Mouse (Mus musculus) adrenal gland, adult 18-20 months (tissue): ENCODE data around the gene 1190005I06Rik. TPM values are rescaled to one million over a fixed set of nuclear protein-coding genes. Genes with fewer than 3 reads are reported as not detected.
"Not testable (repeated sequence)": the region's sequence is repeated elsewhere in the genome, so short reads cannot be mapped to it uniquely, and the experiment has no call there.

Experiments
- DNase-seq, 2 experiments: peaks; one replicate each; pipeline ENCODE4 v3.0.0; 2021 to 2022; ENCODE audit warnings: low spot score in 2 of 2
- long read RNA-seq, 2 experiments: library from polyadenylated mRNA; stranded (forward); transcript quantifications; one replicate each; pipeline ENCODE4 v2.0.0; 2021
- total RNA-seq, 2 experiments: library from RNA; stranded (reverse); gene quantifications; 1 replicate in 1 of 2; 2 replicates in 1 of 2; pipeline ENCODE4 v1.2.3; 2021

1190005I06Rik gene
- 10 to 100 TPM; 12.3 to 21.3 TPM for total RNA-seq
- long read RNA-seq, experiment 1, transcript 1190005I06Rik-201 (4 exons, 844 nt): major isoform, 9 of 9 reads
- long read RNA-seq, experiment 1, partial matches to known transcripts: 0 of 9 reads
- long read RNA-seq, experiment 1, other reads (novel, unspliced or antisense): 0 of 9 reads
- long read RNA-seq, experiment 2, transcript 1190005I06Rik-201 (4 exons, 844 nt): major isoform, 20 of 27 reads
- long read RNA-seq, experiment 2, partial matches to known transcripts: 1 of 27 reads
- long read RNA-seq, experiment 2, other reads (novel, unspliced or antisense): 4 of 27 reads

DNA sequence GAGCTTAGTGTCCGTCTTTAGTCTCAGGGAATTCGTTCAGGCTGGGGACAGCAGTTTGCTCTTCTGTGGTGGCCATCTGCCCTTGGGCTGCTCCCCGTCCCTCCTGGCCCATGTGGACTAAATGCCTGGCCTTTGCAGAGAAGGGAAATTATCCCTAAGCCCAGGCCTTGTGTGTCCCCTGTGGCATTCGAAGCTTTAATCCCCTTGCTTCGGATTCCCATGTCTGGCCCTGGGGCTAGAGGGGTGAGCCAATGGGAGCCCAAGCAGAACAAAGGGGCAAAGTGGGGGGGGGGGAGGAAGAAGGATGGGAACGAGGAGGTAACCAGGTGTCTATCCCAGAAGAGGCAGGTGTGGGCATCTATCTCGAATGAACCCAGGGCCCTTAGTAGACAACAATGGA, at the start of gene 1190005I06Rik:
Gene 1190005I06Rik (minus strand): TSS at position 101 of the 400 bp plus-strand sequence.
- DNase-seq: no peak

DNA sequence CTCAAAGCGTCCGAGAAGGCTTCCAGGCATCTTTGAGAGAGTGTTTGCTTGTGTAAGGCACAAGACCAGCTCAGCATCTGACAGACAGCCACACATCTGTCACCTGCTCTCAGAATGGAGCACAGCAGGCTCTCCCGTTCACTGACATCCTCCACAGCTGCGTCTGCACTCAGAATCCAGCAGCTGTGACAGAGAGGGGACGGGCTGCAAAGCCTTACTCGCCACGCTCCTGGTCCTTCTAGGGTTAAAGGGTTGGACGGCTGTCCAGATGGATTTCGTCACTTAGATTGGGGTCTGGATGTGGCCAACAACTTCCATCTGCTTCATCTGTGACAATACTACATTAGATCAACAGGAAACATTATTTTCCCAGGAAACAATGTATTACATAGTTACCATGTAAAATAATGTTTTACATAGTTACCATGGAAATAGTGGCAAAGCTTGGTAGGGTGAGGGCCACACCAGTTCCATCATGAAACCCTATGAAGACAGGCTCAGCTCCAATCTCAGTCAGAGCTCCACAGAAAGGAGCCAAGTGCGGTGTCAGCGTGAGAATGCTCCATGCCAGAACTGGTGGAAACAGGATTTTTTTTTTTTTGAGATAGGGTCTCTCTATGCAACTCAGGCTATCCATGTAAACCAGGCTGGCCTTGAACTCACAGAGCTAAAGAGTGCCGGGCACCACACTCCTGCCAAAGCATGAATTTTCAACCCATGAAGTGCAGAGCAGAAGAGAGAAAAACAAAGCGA, 49.1 kb upstream of the 1190005I06Rik start:
- no peak for DNase-seq

DNA sequence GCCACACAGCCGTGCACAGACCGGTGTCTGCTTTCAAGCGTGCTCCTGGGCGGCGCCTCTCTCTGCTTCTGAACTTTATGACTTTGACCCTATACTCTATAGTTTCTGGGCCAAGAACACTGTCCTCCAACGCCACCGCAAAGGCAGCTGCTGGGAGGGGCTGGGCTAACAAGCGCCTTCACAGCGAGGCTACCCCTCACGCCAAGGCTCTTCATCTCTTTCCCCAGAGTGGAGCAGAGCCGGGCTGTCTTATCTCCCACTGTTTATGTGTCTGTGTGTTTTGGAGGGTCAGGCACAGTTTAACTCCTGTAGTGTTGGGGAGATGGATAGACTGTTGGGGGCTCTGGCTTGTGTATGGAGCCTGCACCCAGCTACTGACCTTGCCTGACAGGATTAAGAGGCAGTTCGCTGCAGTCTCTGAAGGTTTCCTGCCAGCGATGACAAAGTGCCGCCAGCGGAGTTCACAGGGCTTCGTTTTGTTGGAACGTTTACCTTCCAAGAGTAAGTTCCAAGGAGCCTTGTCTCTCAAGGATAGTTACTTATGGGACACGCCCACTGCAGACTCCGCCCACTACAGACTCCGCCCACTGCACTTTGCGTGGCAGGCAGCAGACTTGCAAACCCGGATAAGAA, 46.5 kb upstream of the 1190005I06Rik start:
- DNase-seq: no peak

DNA sequence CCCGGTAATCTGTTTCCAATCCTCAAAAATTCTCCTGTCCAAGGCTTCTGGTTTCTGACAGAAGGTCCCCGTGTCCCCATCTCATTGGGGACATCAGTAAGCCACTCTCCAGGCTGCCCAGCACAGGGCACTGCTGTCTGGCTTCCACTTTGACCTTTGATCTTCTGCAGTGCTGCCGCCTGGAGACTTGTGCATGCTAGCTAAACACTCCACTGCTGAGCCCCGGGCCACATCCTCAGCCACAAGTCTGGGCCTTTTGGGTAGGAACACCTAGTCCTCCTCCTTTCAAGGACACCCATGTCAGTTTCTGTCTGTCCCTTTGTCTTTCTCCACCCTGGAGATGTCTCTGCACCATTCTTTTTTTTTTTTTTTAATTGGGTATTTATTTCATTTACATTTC, 45.5 kb upstream of the 1190005I06Rik start:
- DNase-seq: no peak

DNA sequence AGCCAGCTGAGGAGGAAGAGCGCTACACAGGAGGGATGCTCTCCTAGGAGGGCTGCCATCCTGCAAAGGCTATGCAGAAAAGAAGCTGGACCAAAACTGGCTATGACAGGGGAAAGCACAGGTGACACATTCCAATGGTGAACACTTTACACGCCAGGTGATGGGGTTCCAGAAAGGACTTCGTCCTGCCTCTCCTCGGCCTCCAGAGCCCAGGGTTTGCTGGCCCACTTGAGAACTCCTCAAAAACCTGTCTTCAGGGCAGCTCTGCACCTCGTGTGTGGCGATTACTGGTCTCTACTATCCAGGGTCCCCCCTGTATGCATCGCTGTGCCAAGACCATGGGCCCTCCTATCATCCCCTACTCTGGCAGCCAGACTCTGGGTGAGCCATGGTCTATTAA, 41.1 kb upstream of the 1190005I06Rik start:
- DNase-seq: no peak

DNA sequence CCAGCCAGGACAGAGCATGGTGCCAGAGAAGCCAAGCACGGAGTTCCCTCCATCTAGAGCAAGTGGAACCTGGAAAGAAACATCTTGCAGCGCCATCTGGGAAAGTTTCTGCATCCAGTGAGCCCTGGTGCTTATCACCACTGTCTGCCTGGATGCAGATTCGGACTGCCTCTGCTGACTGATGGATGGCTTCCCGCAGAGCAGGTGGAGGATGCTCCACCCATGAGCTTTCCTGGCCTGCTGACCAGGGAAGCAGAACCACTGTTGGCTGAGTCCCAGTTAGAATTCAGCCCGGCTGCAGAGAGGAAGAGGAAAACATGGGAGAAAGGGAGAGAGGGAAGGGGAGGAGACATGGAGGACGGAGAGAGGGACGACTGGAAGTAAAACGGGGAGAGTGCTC, 40.4 kb upstream of the 1190005I06Rik start:
- DNase-seq: no peak

DNA sequence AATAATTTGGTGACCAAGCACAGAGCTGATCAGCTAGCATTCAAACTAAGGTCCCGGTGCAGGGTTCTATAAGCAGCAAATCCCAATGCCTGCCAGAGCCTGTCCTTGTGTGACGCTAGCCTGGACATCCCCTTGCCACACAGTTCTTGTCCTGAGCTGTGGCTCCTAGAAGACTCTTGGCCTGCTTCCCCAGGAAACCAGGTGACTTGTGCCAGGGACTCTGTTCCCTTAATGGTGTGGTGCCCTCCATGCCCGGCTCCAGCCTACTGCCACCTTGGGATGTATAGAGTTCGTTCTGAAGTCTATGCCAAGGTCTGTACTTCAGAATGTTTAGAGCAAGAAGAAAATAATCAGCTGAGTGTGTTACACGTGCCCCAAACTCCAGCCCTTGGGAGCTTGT, 39.1 kb upstream of the 1190005I06Rik start:
- no peak for DNase-seq

DNA sequence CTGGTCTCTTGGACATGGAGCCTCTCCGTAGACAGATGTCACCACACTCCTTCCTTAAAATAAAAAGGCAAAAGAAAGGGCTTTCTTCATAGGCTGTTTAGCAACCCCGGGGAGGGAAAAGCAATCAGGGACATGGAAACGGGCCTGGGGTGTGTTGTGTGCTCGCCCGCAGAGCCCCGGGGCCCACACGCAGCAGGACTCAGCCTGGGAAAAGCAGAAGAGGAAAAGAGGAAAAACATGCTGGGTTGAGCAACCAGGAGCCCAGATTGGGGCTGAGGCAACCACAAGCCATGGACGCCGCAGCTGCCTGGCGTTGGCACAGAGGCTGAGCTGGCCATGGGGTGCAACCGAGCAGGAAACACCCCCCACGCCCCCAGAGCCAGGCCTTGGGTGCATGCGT, 38.6 kb upstream of the 1190005I06Rik start:
- no peak for DNase-seq

DNA sequence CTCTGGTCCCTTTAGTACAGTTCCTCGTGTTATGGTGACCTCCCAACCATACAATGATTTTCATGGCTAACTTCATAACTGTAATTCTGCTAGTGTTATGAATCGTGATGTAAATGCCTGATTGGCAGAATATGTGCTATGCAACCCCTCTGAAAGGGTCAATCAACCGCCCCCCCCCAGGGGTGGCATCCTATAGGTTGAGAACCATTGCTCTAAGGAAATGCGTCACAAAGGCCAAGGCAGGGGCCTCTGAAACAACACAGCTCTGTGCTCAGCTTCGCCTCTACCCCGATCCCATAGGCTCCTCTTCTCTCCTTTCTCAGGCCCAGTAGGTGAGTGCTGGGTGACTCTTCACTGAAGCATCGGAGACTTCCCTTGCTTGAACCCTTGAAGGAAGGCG, 38.2 kb upstream of the 1190005I06Rik start:
- no peak for DNase-seq

DNA sequence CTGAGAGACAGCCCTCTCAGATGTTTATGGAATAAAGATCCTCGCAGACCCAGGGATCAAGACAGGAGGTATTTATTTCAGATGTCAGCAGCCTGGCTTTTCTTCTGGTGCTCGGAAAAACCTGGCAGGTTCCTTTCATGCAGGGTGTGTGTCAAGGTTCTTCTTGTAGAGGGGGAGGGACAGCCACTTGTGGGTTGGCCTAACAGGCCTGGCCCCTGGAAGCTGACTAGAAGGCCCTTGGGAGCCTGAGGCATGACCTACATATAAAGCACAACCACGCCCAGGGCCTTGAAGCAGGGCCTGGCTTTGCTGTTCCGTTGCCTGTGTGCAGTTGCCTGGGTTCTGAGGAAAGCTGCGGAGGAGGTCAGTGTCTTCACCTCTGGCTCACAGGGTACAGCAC, 37.7 kb upstream of the 1190005I06Rik start:
- peak; percentile 46 to 59 for DNase-seq

DNA sequence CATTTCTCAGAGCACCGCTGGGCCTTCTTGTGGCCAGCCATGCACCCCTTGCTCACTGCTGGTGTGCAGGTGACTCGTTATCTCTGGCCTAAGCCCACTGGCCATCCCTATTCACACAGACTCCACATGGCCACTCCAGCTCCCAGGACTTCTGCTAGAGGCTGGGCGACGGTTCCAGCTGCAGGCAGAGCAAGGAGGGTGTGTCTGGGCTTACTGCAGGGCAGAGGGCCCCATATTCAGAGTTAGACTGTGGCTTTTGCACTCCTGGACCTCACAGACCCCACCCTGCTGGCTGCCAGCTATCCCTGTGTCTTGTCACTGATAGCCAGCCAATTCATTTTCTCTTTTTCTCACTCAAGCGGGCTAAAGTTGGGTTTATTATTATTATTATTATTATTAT, 36.6 kb upstream of the 1190005I06Rik start:
- DNase-seq: no peak

DNA sequence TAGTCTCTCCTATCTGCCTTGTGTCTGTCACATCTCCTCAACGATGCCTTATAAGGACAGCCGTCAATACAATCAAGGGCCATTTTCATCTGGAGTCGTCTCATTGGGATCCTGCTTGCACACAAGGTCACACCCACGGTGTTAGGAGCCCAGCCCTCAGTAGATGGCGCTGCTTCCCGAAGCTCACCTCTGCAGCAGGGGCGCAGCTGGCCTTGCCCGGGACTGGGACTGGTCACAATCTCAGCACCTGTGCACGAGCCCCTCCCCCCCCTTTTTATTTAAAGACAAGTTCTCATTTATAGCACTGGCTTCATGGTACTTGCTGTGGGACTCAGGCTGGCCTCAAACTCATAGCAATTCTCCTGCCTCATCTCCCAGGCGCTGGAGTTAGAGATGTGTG, 36.2 kb upstream of the 1190005I06Rik start:
- peak; percentile 80 to 81 for DNase-seq

DNA sequence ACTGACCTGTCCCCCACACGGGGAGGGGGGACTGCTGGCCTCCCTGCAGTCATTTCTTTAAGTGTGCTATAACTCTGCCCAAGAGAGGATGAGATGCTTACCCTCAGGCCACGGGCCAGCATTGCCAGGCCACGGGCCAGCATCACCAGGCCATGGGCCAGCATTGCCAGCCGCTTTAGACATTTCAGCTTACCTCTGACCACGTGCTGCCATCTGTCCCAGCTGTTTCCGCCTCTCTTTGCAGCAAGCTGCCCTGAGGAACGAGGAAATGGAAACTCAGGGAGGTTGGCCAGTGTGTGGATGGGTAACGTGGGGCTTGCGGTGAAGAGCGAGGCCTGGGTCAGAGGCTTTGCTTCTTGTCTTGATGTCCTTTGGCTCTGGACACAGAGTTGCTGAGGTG, 33.7 kb upstream of the 1190005I06Rik start:
- DNase-seq: no peak

DNA sequence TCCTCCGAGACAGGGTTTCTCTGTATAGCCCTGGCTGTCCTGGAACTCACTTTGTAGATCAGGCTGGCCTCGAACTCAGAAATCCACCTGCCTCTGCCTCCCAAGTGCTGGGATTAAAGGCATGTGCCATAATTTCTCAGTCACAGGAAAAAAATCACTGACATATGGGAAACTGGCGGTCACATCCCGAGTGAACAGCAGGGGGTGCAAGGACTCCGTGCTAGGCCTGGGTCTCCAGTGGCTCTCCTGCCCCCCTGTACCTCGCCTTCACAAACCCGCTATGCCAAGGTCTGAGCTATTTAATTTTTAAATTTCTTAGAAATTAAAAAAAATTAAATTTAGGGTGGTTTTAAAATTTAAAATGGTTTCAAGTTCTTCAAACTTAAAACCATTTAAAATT, 33.0 kb upstream of the 1190005I06Rik start:
- not testable (repeated sequence) for DNase-seq

DNA sequence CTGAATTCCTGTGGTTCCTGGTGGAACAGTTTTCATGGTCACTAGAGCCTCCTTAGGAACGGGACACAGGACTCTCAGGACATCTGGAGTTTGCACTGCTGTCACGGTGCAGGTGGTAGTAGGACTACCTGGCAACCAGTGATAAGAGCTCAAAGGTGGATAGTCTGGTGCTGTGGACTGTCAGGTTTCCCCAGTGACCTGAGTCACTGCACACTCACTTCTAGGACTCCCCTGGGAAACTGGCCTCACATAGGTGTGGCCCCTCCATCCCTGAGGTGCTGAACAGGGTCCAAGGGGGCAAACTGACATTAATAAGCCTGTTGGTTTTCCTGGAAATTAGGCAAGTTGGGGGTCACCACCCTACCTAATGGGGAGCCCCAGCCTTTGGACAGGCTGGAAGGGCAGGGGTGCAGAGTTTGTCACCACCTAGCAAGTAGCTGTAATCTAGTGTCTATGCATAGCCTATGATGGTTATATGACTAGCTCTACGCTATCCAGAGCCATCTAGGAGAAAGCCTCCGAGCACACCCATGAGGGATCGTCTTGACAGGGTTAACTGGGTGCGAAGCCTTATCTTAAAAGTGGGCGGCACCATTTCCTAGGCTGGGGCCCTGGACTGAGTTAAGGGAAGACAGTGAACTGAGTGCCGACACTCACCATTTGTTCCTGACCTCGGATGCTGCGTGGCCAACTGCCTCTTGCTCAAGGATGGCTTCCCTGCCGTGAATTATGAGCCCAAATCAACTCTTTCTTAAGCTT, 32.4 kb upstream of the 1190005I06Rik start:
- DNase-seq: no peak

DNA sequence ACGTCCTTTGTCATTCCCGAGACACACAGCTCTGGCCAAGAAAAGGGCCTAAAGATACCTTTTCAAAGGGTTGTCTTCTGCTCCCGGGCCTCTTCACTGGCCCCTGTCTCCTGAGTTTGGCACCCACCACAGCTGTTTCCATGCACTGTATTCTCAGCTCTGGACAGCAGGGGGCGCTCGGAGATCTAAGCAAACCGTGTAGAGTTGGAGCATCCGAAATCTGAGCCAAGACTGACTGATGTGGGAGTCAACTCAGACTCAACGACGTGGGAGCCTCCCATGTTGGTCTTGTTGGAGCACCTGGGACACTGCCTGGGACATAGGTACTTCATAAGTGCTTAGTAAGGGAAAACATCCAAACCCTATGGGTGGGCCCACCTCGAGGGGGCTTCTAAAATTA, 31.0 kb upstream of the 1190005I06Rik start:
- peak; percentile 83 to 89 for DNase-seq

DNA sequence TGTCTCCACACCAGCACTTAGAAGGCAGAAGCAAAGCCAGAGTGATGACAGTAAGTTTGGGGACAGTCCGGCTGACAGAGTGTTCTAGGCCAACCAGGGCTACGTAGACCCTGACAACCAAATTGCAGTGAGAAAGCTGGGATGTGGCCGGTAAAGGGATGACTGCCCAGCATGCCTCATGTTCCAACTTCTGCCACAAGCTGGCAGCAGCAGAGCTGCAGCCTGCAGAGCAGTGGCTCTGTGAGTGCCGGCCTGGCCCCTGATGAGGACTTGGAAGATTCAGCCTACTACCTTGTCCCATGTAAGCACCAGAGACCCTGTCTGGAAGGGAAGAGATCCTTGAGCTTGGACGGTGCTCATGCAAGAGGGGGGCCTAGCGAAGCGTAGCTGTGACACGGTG, 28.3 kb upstream of the 1190005I06Rik start:
- no peak for DNase-seq

DNA sequence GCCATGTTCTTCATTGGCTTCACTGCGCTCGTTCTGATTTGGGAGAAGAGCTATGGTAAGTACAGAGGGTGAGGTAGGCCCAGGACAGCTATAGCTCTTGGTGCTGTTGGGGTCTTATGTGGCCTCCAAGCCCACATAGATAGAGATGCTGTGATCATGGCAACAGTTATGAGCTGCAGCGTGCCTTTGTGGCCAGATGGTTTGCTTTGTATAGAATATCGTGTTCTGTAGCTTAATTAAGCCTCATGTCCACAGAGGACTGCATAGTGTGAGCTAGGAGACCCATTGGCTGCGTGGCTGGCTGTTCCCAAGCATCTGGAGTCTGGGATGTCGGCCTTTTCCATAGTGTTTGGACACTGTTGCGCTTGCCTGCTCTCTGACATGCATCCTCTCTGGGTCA, 25.9 kb upstream of the 1190005I06Rik start:
- no peak for DNase-seq

DNA sequence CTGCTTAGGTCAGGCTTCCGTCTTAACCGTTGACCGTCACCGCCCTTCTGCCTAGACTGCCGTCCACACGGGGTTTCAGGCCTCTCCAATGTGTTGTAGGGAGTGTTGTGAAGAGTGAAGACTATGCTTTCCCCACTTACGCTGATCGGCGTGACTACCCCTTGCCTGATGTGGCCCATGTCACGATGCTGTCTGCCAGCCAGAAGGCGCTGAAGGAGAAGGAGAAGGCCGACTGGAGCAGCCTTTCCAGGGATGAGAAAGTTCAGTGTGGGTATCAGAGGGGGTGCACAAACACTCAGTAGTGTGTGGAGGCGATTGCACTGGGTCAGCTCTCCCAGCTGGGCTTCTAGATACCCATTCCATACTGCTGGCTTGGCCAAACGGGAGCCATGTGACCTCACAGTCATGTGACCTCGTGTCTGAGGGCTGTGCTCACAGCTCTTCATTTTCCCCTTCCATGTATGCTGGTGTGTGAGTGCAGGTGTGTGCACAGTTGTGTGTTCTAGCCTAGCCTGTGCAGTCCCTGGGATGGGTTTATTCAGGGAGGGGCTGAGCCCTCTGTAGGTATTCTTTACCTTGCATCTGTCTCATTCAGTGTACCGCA, 25.3 kb upstream of the 1190005I06Rik start:
- DNase-seq: no peak

DNA sequence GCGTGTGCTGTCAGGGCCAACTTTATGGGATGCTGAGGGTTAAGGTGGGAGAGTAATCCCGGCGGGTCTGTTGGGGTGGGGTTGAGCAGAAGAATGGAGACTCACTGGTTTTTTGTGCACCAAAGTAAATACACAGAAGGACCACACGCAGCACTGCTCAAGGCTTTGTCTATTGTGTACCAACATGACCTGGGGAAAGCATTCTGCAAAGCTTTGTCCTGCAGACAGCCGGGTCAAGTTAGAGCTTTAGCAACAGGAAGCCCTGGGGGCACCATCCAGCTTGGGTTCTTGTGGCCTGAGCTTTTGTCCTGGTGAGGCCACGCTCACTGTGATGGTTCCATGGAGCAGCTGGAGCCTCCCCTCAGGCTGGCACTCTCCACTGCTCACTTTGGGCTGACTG, 24.3 kb upstream of the 1190005I06Rik start:
- DNase-seq: no peak

DNA sequence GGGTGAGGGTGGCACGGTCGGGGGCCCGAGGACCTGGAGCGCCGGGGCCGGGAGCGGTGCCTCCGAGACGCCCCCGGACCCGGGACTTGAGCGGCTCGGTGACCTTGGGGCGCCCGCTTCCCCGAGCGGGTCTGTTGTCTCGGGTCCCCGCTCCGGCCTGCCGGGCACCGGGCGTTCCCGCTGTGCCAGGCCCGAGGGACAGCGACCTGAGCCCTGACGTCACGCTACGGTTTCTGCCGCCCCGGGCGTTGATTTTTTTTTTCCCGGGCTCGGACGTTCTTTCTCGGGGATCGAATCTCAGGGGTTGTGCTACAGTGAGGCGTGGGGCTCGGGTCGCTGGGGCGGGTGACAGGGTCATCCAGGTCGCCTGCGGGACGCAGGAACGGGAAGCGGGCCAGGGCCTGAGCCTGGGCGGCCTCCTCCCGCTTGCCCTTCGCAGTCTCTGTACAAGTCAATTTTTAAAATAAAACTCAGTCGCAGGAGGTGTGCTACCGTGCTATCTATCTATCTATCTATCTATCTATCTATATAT, 21.0 kb upstream of the 1190005I06Rik start, which contains the start of gene Emc8:
Gene Emc8 (minus strand): TSS at position 200 of the 532 bp plus-strand sequence.
- peak; percentile 35 to 52 for DNase-seq
